Comparison of ENCODE assay signal across 9 mouse cellular contexts in genomic region chr9:42196552-42196951, GRCm38 (mm10).
DNase-seq lines count a peak whose midpoint lies in the region; ATAC-seq and TF ChIP-seq lines count a peak whose summit lies in the region.
"Had no signal": no experiment of that assay in that cellular context is flagged by ENCODE, and none has a peak within 500 bp of the region (broad histone marks: within the 10 kb centered on the region; RNA-seq: fewer than 3 reads in every experiment).

No protein-coding gene starts in this region.

- ATAC-seq in hindbrain, postnatal 0 days = peak; percentile 7; the same call in 1 of the 2 replicates
- ATAC-seq in hindbrain, embryonic 14.5 days (ENCODE audit: low FRiP score) = no peak
- peak; percentile 84 for ATAC-seq in kidney, postnatal 0 days (replicated peaks; ENCODE audit: low FRiP score, low read depth)

- no peak overlapping the region for H3K27ac ChIP-seq in hindbrain, postnatal 0 days
- no peak overlapping the region for H3K27ac ChIP-seq in hindbrain, embryonic 14.5 days
- H3K27ac ChIP-seq in kidney, postnatal 0 days = peak overlapping the region; percentile 86
- H3K27ac ChIP-seq: embryonic facial prominence, embryonic 12.5 days had no signal

- no peak for TF ChIP-seq CTCF in hindbrain, postnatal 0 days (IDR thresholded peaks at IDR 0.05; ENCODE audit: low read depth)
- no peak for TF ChIP-seq CTCF in kidney, postnatal 0 days (IDR thresholded peaks at IDR 0.05; ENCODE audit: low read depth)

- no peak overlapping the region for H3K4me2 ChIP-seq in hindbrain, postnatal 0 days (ENCODE audit: low read depth, low read length)
- H3K4me2 ChIP-seq in hindbrain, embryonic 14.5 days (replicated peaks) = no peak overlapping the region
- no peak overlapping the region for H3K4me2 ChIP-seq in kidney, postnatal 0 days (ENCODE audit: low read length)
- H3K4me2 ChIP-seq: embryonic facial prominence, embryonic 12.5 days had no signal

- DNase-seq in hindbrain, postnatal 0 days (ENCODE audit: low spot score) = peak; percentile 41
- DNase-seq in hindbrain, embryonic 14.5 days (ENCODE audit: low spot score) = no peak
- peak; percentile 33 for DNase-seq in adrenal gland, postnatal 25 days
- DNase-seq in kidney, postnatal 0 days (ENCODE audit: low spot score) = peak; percentile 50
- DNase-seq in ovary, postnatal 36 days (ENCODE audit: low spot score) = peak; percentile 41
- no peak for DNase-seq in left cerebral cortex, adult 11 months (ENCODE audit: low spot score)
- DNase-seq in B cell, adult 2 months = no peak
- no peak for DNase-seq in thymus, postnatal 10 days (ENCODE audit: low spot score in 2 of 2)

- no peaks in the 10 kb centered on the region for H3K27me3 ChIP-seq in hindbrain, postnatal 0 days (ENCODE audit: insufficient read depth, low read length)
- no peaks in the 10 kb centered on the region for H3K27me3 ChIP-seq in hindbrain, embryonic 14.5 days (ENCODE audit: control insufficient read depth, insufficient read depth, low read length)
- H3K27me3 ChIP-seq in kidney, postnatal 0 days (ENCODE audit: insufficient read depth, low read length) = no peaks in the 10 kb centered on the region
- H3K27me3 ChIP-seq: embryonic facial prominence, embryonic 12.5 days had no signal

- no peak overlapping the region for H3K9ac ChIP-seq in hindbrain, postnatal 0 days (replicated peaks; ENCODE audit: low read length)
- no peak overlapping the region for H3K9ac ChIP-seq in hindbrain, embryonic 14.5 days
- H3K9ac ChIP-seq in kidney, postnatal 0 days (ENCODE audit: low read depth, low read length) = no peak overlapping the region
- H3K9ac ChIP-seq: embryonic facial prominence, embryonic 12.5 days had no signal

- no peak overlapping the region for H3K4me3 ChIP-seq in hindbrain, postnatal 0 days (ENCODE audit: low read length)
- H3K4me3 ChIP-seq in hindbrain, embryonic 14.5 days (replicated peaks; ENCODE audit: low read length) = no peak overlapping the region
- H3K4me3 ChIP-seq in kidney, postnatal 0 days (replicated peaks; ENCODE audit: low read depth, low read length) = no peak overlapping the region
- H3K4me3 ChIP-seq: embryonic facial prominence, embryonic 12.5 days had no signal

- H3K36me3 ChIP-seq in hindbrain, postnatal 0 days (ENCODE audit: insufficient read depth, low read length) = no peaks in the 10 kb centered on the region
- no peaks in the 10 kb centered on the region for H3K36me3 ChIP-seq in hindbrain, embryonic 14.5 days (replicated peaks; ENCODE audit: control insufficient read depth, insufficient read depth)
- H3K36me3 ChIP-seq in kidney, postnatal 0 days (ENCODE audit: insufficient read depth, low read length) = no peaks in the 10 kb centered on the region
- H3K36me3 ChIP-seq: embryonic facial prominence, embryonic 12.5 days had no signal

- 65% methylated on average over 4 of the region's 4 CpGs for WGBS in hindbrain, postnatal 0 days
- WGBS in hindbrain, embryonic 14.5 days = 55% methylated on average over 4 of the region's 4 CpGs
- 51% methylated on average over 4 of the region's 4 CpGs for WGBS in kidney, postnatal 0 days

- peaks cover 4% of the 10 kb centered on the region; the same call in 1 of the 2 replicates for H3K4me1 ChIP-seq in hindbrain, postnatal 0 days (ENCODE audit: insufficient read depth, low read length)
- H3K4me1 ChIP-seq in hindbrain, embryonic 14.5 days (replicated peaks; ENCODE audit: control insufficient read depth, insufficient read depth, low read length) = 0 out of 2 replicates have a peak, but pooled peaks cover 13% of the 10 kb centered on the region
- no peaks in the 10 kb centered on the region for H3K4me1 ChIP-seq in kidney, postnatal 0 days (replicated peaks; ENCODE audit: insufficient read depth, low read length)
- H3K4me1 ChIP-seq: embryonic facial prominence, embryonic 12.5 days had no signal

- no peaks in the 10 kb centered on the region for H3K9me3 ChIP-seq in hindbrain, postnatal 0 days (ENCODE audit: low read length)
- H3K9me3 ChIP-seq in hindbrain, embryonic 14.5 days (ENCODE audit: control insufficient read depth, low read length) = no peaks in the 10 kb centered on the region
- H3K9me3 ChIP-seq in kidney, postnatal 0 days (replicated peaks; ENCODE audit: low read length) = no peaks in the 10 kb centered on the region
- H3K9me3 ChIP-seq: embryonic facial prominence, embryonic 12.5 days had no signal

Comparison
In these comparisons a context has a peak if more than half of its experiments do, and no peak if none do; other contexts are left out.
1. DNase-seq: peak in hindbrain, postnatal 0 days (single experiment), adrenal gland, postnatal 25 days (single experiment), kidney, postnatal 0 days (single experiment) and ovary, postnatal 36 days (single experiment); none in hindbrain, embryonic 14.5 days (single experiment), left cerebral cortex, adult 11 months (single experiment), B cell, adult 2 months (0 of 2) and thymus, postnatal 10 days (0 of 2).